Mouse (Mus musculus) liver, adult 2 months (tissue): ENCODE results near the gene Trp73. TPM values are rescaled to one million over a fixed set of nuclear protein-coding genes. Genes with fewer than 3 reads are reported as not detected.
A peak's percentile ranks its signal among the peaks of the same experiment; 100 is the strongest.

Experiments
- DNase-seq: peaks from one replicate; pipeline ENCODE4 v3.0.0-alpha.2; 2011; ENCODE audit warnings: low read depth, low spot score; ENCODE audit errors: extremely low read depth
- H3K27ac ChIP-seq: fragments of 200-500 bp; replicated peaks from 2 replicates; pipeline ENCODE4 v1.5.1; 2012; ENCODE audit warnings: low read depth, mild to moderate bottlenecking, control low read depth, inconsistent platforms, low read length; ENCODE audit not compliant: insufficient read depth
- H3K27me3 ChIP-seq: fragments of 200-500 bp; 2 replicates; pipeline ENCODE4 v1.6.1; 2012; ENCODE audit warnings: mild to moderate bottlenecking, moderate library complexity, low read length, inconsistent platforms; ENCODE audit not compliant: control insufficient read depth, insufficient read depth
- H3K36me3 ChIP-seq: fragments of 200-500 bp; 2 replicates; pipeline ENCODE4 v1.6.1; 2012; ENCODE audit warnings: low read length, inconsistent platforms; ENCODE audit not compliant: control insufficient read depth, insufficient read depth
- H3K4me1 ChIP-seq: fragments of 200-500 bp; 2 replicates; pipeline ENCODE4 v1.6.1; 2011; ENCODE audit warnings: low read length; ENCODE audit not compliant: control insufficient read depth, insufficient read depth
- H3K4me3 ChIP-seq: fragments of 200-500 bp; 2 replicates; pipeline ENCODE4 v1.5.1; 2011; ENCODE audit warnings: low read depth, mild to moderate bottlenecking, control low read depth, low read length, moderate library complexity; ENCODE audit not compliant: insufficient read depth
- H3K79me2 ChIP-seq: fragments of 200-500 bp; 2 replicates; pipeline ENCODE4 v1.6.1; 2012; ENCODE audit warnings: inconsistent platforms, mild to moderate bottlenecking, low read length, moderate library complexity; ENCODE audit not compliant: control insufficient read depth, insufficient read depth
- H3K9ac ChIP-seq: fragments of 200-500 bp; 2 replicates; pipeline ENCODE4 v1.6.1; 2012; ENCODE audit warnings: low read depth, mild to moderate bottlenecking, control low read depth, inconsistent platforms, low read length
- CTCF ChIP-seq: fragments of 200-500 bp; IDR thresholded peaks from 2 replicates; pipeline ENCODE4 v1.5.1; 2011; ENCODE audit warnings: low read depth, low read length, control low read depth
- POLR2A ChIP-seq: fragments of 200-500 bp; IDR thresholded peaks from 2 replicates; pipeline ENCODE4 v1.6.1; 2011; ENCODE audit warnings: low read length, control low read depth; ENCODE audit not compliant: insufficient read depth; ENCODE audit errors: extremely low read depth
- WGBS: fragments of 180-500 bp; shearing (Covaris S2); methylation state at CpG from one replicate; pipeline ENCODE4 v1.1.7; 2018; 5-methylcytosine and 5-hydroxymethylcytosine counted together
- polyA plus RNA-seq: library from polyadenylated mRNA; depleted of rRNA; stranded (reverse); fragments of >200 nt; gene quantifications from 2 replicates; pipeline ENCODE4 v1.2.3, GENCODE M21; 2012
- total RNA-seq: library from RNA; depleted of rRNA; stranded (reverse); fragments of >200 nt; gene quantifications from 2 replicates; pipeline ENCODE4 v1.2.3, GENCODE M21; 2014

The Trp73 gene
- total and polyA plus RNA-seq, 2 experiments, result not detected

GRCm38 (mm10) chr4:154109216-154109849 is 30.7 kb downstream of the Trp73 start:
- H3K4me1 ChIP-seq, result no peaks in the 10 kb centered on the region
- peaks cover 2% of the 10 kb centered on the region; the same call in 1 of the 2 replicates for H3K27me3 ChIP-seq
- WGBS, result 51% methylated on average over 18 of the region's 18 CpGs
- TF ChIP-seq CTCF (no peak), POLR2A (no peak)
- no peaks in the 10 kb centered on the region for H3K79me2 ChIP-seq
- H3K9ac ChIP-seq, result no peak overlapping the region
- no peak for DNase-seq
- no peak overlapping the region for H3K4me3 ChIP-seq
- H3K27ac ChIP-seq, result no peak overlapping the region
- H3K36me3 ChIP-seq, result no peaks in the 10 kb centered on the region

DNA sequence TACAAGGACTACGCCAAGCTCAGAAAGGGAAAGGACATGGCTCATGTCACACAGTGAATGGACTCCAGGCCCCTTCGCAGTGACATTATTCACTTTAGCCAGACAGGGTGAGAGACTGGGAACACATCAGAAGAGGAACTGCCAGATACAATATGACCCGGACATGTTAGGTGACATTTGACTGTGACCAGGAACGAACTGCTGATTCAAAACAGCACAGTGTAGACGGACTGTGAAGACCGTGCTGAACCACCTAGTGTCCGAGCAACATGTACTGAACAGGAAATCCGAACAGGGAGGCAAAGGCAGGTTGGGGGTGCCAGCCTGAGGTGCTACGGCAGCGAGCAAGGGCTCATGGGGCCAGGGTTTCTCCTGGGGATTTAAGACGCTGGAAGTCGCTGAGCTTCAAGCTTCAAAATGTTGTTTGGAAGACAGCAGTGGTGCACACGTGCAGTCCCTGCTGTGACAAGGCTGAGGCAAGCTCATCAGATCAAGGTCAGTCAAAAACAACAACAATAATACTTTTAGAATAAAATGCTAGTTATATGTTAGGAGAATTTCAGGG is 33.4 kb downstream of the Trp73 start:
- Histone ChIP-seq H3K27me3 (peaks cover 2% of the 10 kb centered on the region; the same call in 1 of the 2 replicates), H3K4me3 (no peak overlapping the region), H3K9ac (no peak overlapping the region), H3K79me2 (no peaks in the 10 kb centered on the region), H3K27ac (no peak overlapping the region), H3K4me1 (no peaks in the 10 kb centered on the region), H3K36me3 (no peaks in the 10 kb centered on the region)
- WGBS, result 76% methylated on average over 13 of the region's 13 CpGs
- no peak for DNase-seq
- TF ChIP-seq POLR2A, result no peak
- TF ChIP-seq CTCF, result no peak

GRCm38 (mm10) chr4:154105381-154106001 is 34.5 kb downstream of the Trp73 start:
- peak; percentile 33 for DNase-seq
- no peaks in the 10 kb centered on the region for H3K36me3 ChIP-seq
- H3K27me3 ChIP-seq, result no peaks in the 10 kb centered on the region
- no peak overlapping the region for H3K4me3 ChIP-seq
- H3K79me2 ChIP-seq, result no peaks in the 10 kb centered on the region
- 32% methylated on average over 20 of the region's 20 CpGs for WGBS
- H3K4me1 ChIP-seq, result no peaks in the 10 kb centered on the region
- no peak overlapping the region for H3K9ac ChIP-seq
- no peak overlapping the region for H3K27ac ChIP-seq
- TF ChIP-seq POLR2A, result no peak
- TF ChIP-seq CTCF, result peak; percentile 84

DNA sequence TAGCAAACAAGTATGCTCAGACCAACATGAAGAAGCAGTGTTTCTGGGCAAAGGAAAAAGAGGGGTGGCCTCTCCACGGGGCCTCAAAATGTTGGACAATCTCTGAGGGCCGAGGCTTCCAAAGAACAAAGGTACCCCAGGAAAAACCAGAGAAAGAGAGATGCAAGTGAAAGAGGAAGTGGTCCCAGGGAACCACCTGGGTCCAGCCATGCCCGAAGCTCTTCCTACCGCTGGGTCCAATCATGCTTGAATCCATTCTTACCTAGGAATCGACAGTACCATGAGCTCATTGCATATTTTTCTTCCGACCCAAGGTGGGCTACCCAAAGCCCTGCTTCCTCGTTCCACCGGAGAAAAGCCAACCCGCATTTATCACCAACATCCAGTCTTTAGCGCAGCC is 36.1 kb downstream of the Trp73 start:
- H3K27ac ChIP-seq, result no peak overlapping the region
- TF ChIP-seq POLR2A (no peak), CTCF (no peak)
- H3K79me2 ChIP-seq, result no peaks in the 10 kb centered on the region
- H3K4me1 ChIP-seq, result no peaks in the 10 kb centered on the region
- WGBS, result 83% methylated on average over 10 of the region's 10 CpGs
- H3K9ac ChIP-seq, result no peak overlapping the region
- H3K36me3 ChIP-seq, result no peaks in the 10 kb centered on the region
- DNase-seq, result no peak
- H3K27me3 ChIP-seq, result no peaks in the 10 kb centered on the region
- no peak overlapping the region for H3K4me3 ChIP-seq

DNA sequence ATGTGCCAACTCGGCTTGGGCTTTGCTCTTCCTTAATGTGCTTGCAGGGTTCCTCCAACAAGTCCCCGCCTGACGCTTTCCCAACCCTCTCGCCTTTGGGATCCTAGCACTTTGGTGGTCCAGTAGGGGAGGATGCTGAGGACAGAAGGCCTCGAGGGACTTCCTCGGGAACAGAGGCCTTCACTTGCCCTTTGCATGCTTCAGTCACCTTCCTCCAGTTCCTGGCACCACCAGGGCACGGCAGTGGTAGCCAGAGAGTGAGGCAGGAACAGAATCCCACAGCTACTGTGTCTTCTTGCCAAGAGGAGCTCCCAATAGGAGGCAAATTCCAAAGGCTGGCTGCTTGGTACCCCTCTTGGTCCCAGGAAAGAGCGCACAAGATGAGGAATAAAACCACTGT is 36.6 kb downstream of the Trp73 start:
- no peak overlapping the region for H3K9ac ChIP-seq
- no peaks in the 10 kb centered on the region for H3K27me3 ChIP-seq
- H3K4me1 ChIP-seq, result no peaks in the 10 kb centered on the region
- no peak for TF ChIP-seq CTCF
- no peak for TF ChIP-seq POLR2A
- DNase-seq, result no peak
- no peak overlapping the region for H3K4me3 ChIP-seq
- H3K36me3 ChIP-seq, result no peaks in the 10 kb centered on the region
- WGBS, result 70% methylated on average over 8 of the region's 8 CpGs
- no peaks in the 10 kb centered on the region for H3K79me2 ChIP-seq
- no peak overlapping the region for H3K27ac ChIP-seq

- 49% methylated on average over 7 of the region's 7 CpGs for WGBS
- H3K4me3 ChIP-seq, result no peak overlapping the region
- H3K27me3 ChIP-seq, result no peaks in the 10 kb centered on the region
- TF ChIP-seq POLR2A, result no peak
- no peak for TF ChIP-seq CTCF
- no peak for DNase-seq
- no peaks in the 10 kb centered on the region for H3K79me2 ChIP-seq
- H3K9ac ChIP-seq, result no peak overlapping the region
- H3K27ac ChIP-seq, result no peak overlapping the region
- H3K36me3 ChIP-seq, result no peaks in the 10 kb centered on the region
- no peaks in the 10 kb centered on the region for H3K4me1 ChIP-seq
These were observed 40.6 kb downstream of the Trp73 start for GRCm38 (mm10) chr4:154099361-154099760.
